Mouse (Mus musculus) layer of hippocampus, postnatal 14 days (tissue): ENCODE measurements around the gene S100a9. TPM values are rescaled to one million over a fixed set of nuclear protein-coding genes. Genes with fewer than 3 reads are reported as not detected.

Experiments
- total RNA-seq, 2 experiments: library from RNA; stranded (reverse); gene quantifications; 2 replicates each; pipeline ENCODE4 v1.2.3; 2021

S100a9 gene
- total RNA-seq, 2 experiments from 2014 or later = 0.83 TPM; not detected in 1

Other genes with a start within 250 kb of the S100a9 start
- gene Npr1, start 229.9 kb downstream of the S100a9 start, total RNA-seq = 1 to 10 TPM; 4.2 to 6.5 TPM
- 10 to 100 TPM; 86.0 to 87.9 TPM for gene Ilf2, start 219.6 kb downstream of the S100a9 start, total RNA-seq
- gene Snapin, start 204.7 kb downstream of the S100a9 start, total RNA-seq = 10 to 100 TPM; 47.0 to 51.7 TPM
- 100 to 1,000 TPM; 164 to 166 TPM for gene Chtop, start 186.2 kb downstream of the S100a9 start, total RNA-seq
- gene S100a1, start 181.3 kb downstream of the S100a9 start, total RNA-seq = 10 to 100 TPM; 91.9 to 92.5 TPM
- 10 to 100 TPM; 27.1 to 29.7 TPM for gene S100a13, start 181.3 kb downstream of the S100a9 start, total RNA-seq
- under 1 TPM; 0.60 to 0.74 TPM for gene S100a14, start 168.9 kb downstream of the S100a9 start, total RNA-seq
- 100 to 1,000 TPM in 1 of 2 experiments, 10 to 100 TPM in 1; 97.9 to 107 TPM for gene S100a16, start 158.5 kb downstream of the S100a9 start, total RNA-seq
- 1 to 10 TPM; 2.3 to 3.0 TPM for gene S100a3, start 135.1 kb downstream of the S100a9 start, total RNA-seq
- gene S100a2, start 105.5 kb downstream of the S100a9 start, total RNA-seq = not detected
- gene Gm42674, start 93.8 kb downstream of the S100a9 start, total RNA-seq = not detected
- gene S100a4, start 92.0 kb downstream of the S100a9 start, total RNA-seq = 1 to 10 TPM; 7.3 to 9.1 TPM
- gene S100a5, start 87.2 kb downstream of the S100a9 start, total RNA-seq = not detected
- gene S100a6, start 82.8 kb downstream of the S100a9 start, total RNA-seq = 10 to 100 TPM; 26.3 to 30.1 TPM
- gene S100a7a, start 41.7 kb downstream of the S100a9 start, total RNA-seq = under 1 TPM in 1 of 2 experiments, not detected in 1; 0.35 TPM
- gene S100a8, start 26.7 kb downstream of the S100a9 start, total RNA-seq = not detected
- not detected for gene Pglyrp4, start 31.2 kb upstream of the S100a9 start, total RNA-seq
- not detected for gene Gm5849, start 82.2 kb upstream of the S100a9 start, total RNA-seq